Mouse (Mus musculus): Measurements from ENCODE around the gene Dmxl2. TPM values are rescaled to one million over a fixed set of nuclear protein-coding genes. Genes with fewer than 3 reads are reported as not detected.

The Dmxl2 gene
- total RNA-seq, 2 experiments from 2014 or later: 21.2 to 24.5 TPM

Other genes with a start within 250 kb of the Dmxl2 start
- gene Cyp19a1, start 233.5 kb downstream of the Dmxl2 start, total RNA-seq (2021): not detected
- gene Gldn, start 215.1 kb downstream of the Dmxl2 start, total RNA-seq (2021): under 1 TPM in 1 of 2 experiments, not detected in 1; 0.11 TPM
- not detected for gene Sh2d7, start 37.4 kb upstream of the Dmxl2 start, total RNA-seq (2021)
- 1 to 10 TPM; 1.5 to 2.1 TPM for gene Cib2, start 58.6 kb upstream of the Dmxl2 start, total RNA-seq (2021)
- gene Idh3a, start 84.7 kb upstream of the Dmxl2 start, total RNA-seq (2021): 100 to 1,000 TPM; 502 TPM
- under 1 TPM in 1 of 2 experiments, not detected in 1; 0.09 TPM for gene Acsbg1, start 160.2 kb upstream of the Dmxl2 start, total RNA-seq (2021)
- gene Dnaja4, start 197.2 kb upstream of the Dmxl2 start, total RNA-seq (2021): 10 to 100 TPM; 40.7 to 43.7 TPM
- 10 to 100 TPM; 47.1 to 49.9 TPM for gene Wdr61, start 232.9 kb upstream of the Dmxl2 start, total RNA-seq (2021)

All from heart, postnatal 4 days (tissue).